Mouse (Mus musculus): ENCODE data around the gene Safb2.

Safb2 gene

GRCm38 (mm10) chr17:56560131-56560530 is 24.3 kb downstream of the Safb2 start:
- no peak for DNase-seq (ENCODE audit: low spot score in 2 of 2)

- no peak for DNase-seq (ENCODE audit: low spot score in 2 of 2)
Observed at GRCm38 (mm10) chr17:56559386-56559785, 25.0 kb downstream of the Safb2 start.

GRCm38 (mm10) chr17:56558448-56558847 is 25.9 kb downstream of the Safb2 start:
- DNase-seq (ENCODE audit: low spot score in 2 of 2): peak; percentile 80

GRCm38 (mm10) chr17:56554122-56554551 is 30.2 kb downstream of the Safb2 start, which contains the start of gene Gm20219:
Gene Gm20219 (minus strand): TSS chr17:56554387.
- no peak for DNase-seq (ENCODE audit: low spot score in 2 of 2)

- peak; percentile 85 to 90 for DNase-seq (ENCODE audit: low spot score in 2 of 2)
Observed at GRCm38 (mm10) chr17:56552781-56553363, 31.5 kb downstream of the Safb2 start.

GRCm38 (mm10) chr17:56551841-56552581 is 32.4 kb downstream of the Safb2 start:
- peak; percentile 68 to 78 for DNase-seq (ENCODE audit: low spot score in 2 of 2)

- DNase-seq (ENCODE audit: low spot score in 2 of 2): peak in 1 of 2 experiments; percentile 17
Observed at GRCm38 (mm10) chr17:56550784-56551475, 33.5 kb downstream of the Safb2 start.

GRCm38 (mm10) chr17:56548605-56549105 is 35.7 kb downstream of the Safb2 start:
- peak in 1 of 2 experiments; percentile 20 for DNase-seq (ENCODE audit: low spot score in 2 of 2)

GRCm38 (mm10) chr17:56547846-56548604 is 36.4 kb downstream of the Safb2 start:
- peak in 1 of 2 experiments; percentile 31 for DNase-seq (ENCODE audit: low spot score in 2 of 2)

- DNase-seq (ENCODE audit: low spot score in 2 of 2): peak in 1 of 2 experiments; percentile 51
Observed at GRCm38 (mm10) chr17:56547116-56547845, 37.1 kb downstream of the Safb2 start.

GRCm38 (mm10) chr17:56546576-56546975 is 37.8 kb downstream of the Safb2 start:
- DNase-seq (ENCODE audit: low spot score in 2 of 2): peak in 1 of 2 experiments; percentile 21

- peak in 1 of 2 experiments; percentile 19 for DNase-seq (ENCODE audit: low spot score in 2 of 2)
Observed at GRCm38 (mm10) chr17:56545945-56546344, 38.4 kb downstream of the Safb2 start.

GRCm38 (mm10) chr17:56544699-56545387 is 39.5 kb downstream of the Safb2 start:
- no peak for DNase-seq (ENCODE audit: low spot score in 2 of 2)

- peak in 1 of 2 experiments; percentile 15 for DNase-seq (ENCODE audit: low spot score in 2 of 2)
Observed at GRCm38 (mm10) chr17:56543684-56544224, 40.6 kb downstream of the Safb2 start.

- DNase-seq (ENCODE audit: low spot score in 2 of 2): peak; percentile 37 to 40
Observed at GRCm38 (mm10) chr17:56542736-56543135, 41.6 kb downstream of the Safb2 start.

GRCm38 (mm10) chr17:56540562-56540975 is 43.8 kb downstream of the Safb2 start:
- DNase-seq (ENCODE audit: low spot score in 2 of 2): peak in 1 of 2 experiments; percentile 17

- peak; percentile 62 to 70 for DNase-seq (ENCODE audit: low spot score in 2 of 2)
Observed at GRCm38 (mm10) chr17:56537912-56538311, 46.5 kb downstream of the Safb2 start.

- DNase-seq (ENCODE audit: low spot score in 2 of 2): peak in 1 of 2 experiments; percentile 27
Observed at GRCm38 (mm10) chr17:56536874-56537273, 47.5 kb downstream of the Safb2 start.

- peak in 1 of 2 experiments; percentile 60 for DNase-seq (ENCODE audit: low spot score in 2 of 2)
Observed at GRCm38 (mm10) chr17:56536192-56536591, 48.2 kb downstream of the Safb2 start.

- no peak for DNase-seq (ENCODE audit: low spot score in 2 of 2)
Observed at GRCm38 (mm10) chr17:56524943-56525342, 59.4 kb downstream of the Safb2 start.
